14 mouse cellular contexts compared by ENCODE assay signal in the genomic region with DNA sequence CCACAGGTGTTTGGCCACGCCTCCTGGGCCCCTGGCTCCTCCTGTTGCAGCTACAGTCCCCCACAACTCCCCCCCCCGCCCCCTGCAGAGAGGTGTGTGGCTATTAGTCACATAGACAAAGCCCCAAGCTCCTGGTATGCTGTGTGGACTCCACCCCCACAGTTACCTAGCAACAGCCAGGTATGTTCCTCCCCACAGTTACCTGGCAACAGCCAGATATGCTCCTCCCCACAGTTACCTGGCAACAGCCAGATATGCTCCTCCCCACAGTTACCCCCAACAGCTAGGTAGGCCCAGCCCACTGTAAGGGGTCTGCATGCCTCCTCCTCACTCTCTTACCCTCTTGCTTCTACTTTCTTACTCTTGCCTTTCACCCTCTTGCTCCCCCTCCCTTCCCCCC. TPM values are rescaled to one million over a fixed set of nuclear protein-coding genes. Genes with fewer than 3 reads are reported as not detected.
A peak's percentile ranks its signal among the peaks of the same experiment; 100 is the strongest.
DNase-seq lines count a peak whose midpoint lies in the region; ATAC-seq and TF ChIP-seq lines count a peak whose summit lies in the region.
"Had no signal": no experiment of that assay in that cellular context is flagged by ENCODE, and none has a peak within 500 bp of the region (broad histone marks: within the 10 kb centered on the region; RNA-seq: fewer than 3 reads in every experiment).

No protein-coding gene starts in this region.

- 0% methylated on average over 2 of the region's 2 CpGs for WGBS in kidney, postnatal 0 days
- 20% methylated on average over 2 of the region's 2 CpGs for WGBS in hindbrain, postnatal 0 days
- 20% methylated on average over 1 of the region's 2 CpGs for WGBS in neural tube, embryonic 15.5 days

- no peak overlapping the region for H3K4me3 ChIP-seq in kidney, postnatal 0 days (replicated peaks; ENCODE audit: low read depth, low read length)
- no peak overlapping the region for H3K4me3 ChIP-seq in hindbrain, postnatal 0 days (ENCODE audit: low read length)
- no peak overlapping the region for H3K4me3 ChIP-seq in neural tube, embryonic 15.5 days (replicated peaks)
- H3K4me3 ChIP-seq: erythroblast, embryonic 14.5 days; heart, embryonic 10.5 days; limb, embryonic 12.5 days; megakaryocyte, embryonic 14.5 days had no signal

- H3K4me1 ChIP-seq in kidney, postnatal 0 days (replicated peaks; ENCODE audit: insufficient read depth, low read length): no peaks in the 10 kb centered on the region
- no peaks in the 10 kb centered on the region for H3K4me1 ChIP-seq in hindbrain, postnatal 0 days (ENCODE audit: insufficient read depth, low read length)
- H3K4me1 ChIP-seq in neural tube, embryonic 15.5 days: no peaks in the 10 kb centered on the region
- H3K4me1 ChIP-seq: megakaryocyte, embryonic 14.5 days had no signal

- no peaks in the 10 kb centered on the region for H3K36me3 ChIP-seq in kidney, postnatal 0 days (ENCODE audit: insufficient read depth, low read length)
- H3K36me3 ChIP-seq in hindbrain, postnatal 0 days (ENCODE audit: insufficient read depth, low read length): no peaks in the 10 kb centered on the region
- no peaks in the 10 kb centered on the region for H3K36me3 ChIP-seq in neural tube, embryonic 15.5 days
- H3K36me3 ChIP-seq: heart, embryonic 10.5 days; limb, embryonic 12.5 days had no signal

- no peaks in the 10 kb centered on the region for H3K27me3 ChIP-seq in kidney, postnatal 0 days (ENCODE audit: insufficient read depth, low read length)
- H3K27me3 ChIP-seq in hindbrain, postnatal 0 days (ENCODE audit: insufficient read depth, low read length): no peaks in the 10 kb centered on the region
- no peaks in the 10 kb centered on the region for H3K27me3 ChIP-seq in neural tube, embryonic 15.5 days (replicated peaks)
- H3K27me3 ChIP-seq: limb, embryonic 12.5 days had no signal

- H3K4me2 ChIP-seq in kidney, postnatal 0 days (ENCODE audit: low read length): no peak overlapping the region
- H3K4me2 ChIP-seq in hindbrain, postnatal 0 days (ENCODE audit: low read depth, low read length): no peak overlapping the region
- no peak overlapping the region for H3K4me2 ChIP-seq in neural tube, embryonic 15.5 days
- H3K4me2 ChIP-seq: limb, embryonic 12.5 days had no signal

- peak; percentile 46; the same call in 1 of the 2 replicates for ATAC-seq in kidney, postnatal 0 days (replicated peaks; ENCODE audit: low FRiP score, low read depth)
- peak; percentile 69 for ATAC-seq in hindbrain, postnatal 0 days
- ATAC-seq in neural tube, embryonic 15.5 days (ENCODE audit: low FRiP score): peak; percentile 35

- no peak for DNase-seq in kidney, postnatal 0 days (ENCODE audit: low spot score)
- DNase-seq in kidney, postnatal 36 days: no peak
- peak; percentile 43 for DNase-seq in embryo, embryonic 10 days (ENCODE audit: low spot score)
- peak; percentile 20 for DNase-seq in hindbrain, postnatal 0 days (ENCODE audit: low spot score)
- DNase-seq in gastrocnemius, adult 8-10 months (ENCODE audit: low spot score in 2 of 2): no peak
- no peak for DNase-seq in layer of hippocampus, adult 9-11 months
- DNase-seq in yolk sac, embryonic 10.5 days (ENCODE audit: low spot score): no peak
- DNase-seq: cerebellum, adult 2 months; kidney, adult 2 months had no signal

- no peaks in the 10 kb centered on the region for H3K9me3 ChIP-seq in kidney, postnatal 0 days (replicated peaks; ENCODE audit: low read length)
- H3K9me3 ChIP-seq in hindbrain, postnatal 0 days (ENCODE audit: low read length): no peaks in the 10 kb centered on the region
- H3K9me3 ChIP-seq in neural tube, embryonic 15.5 days (replicated peaks): no peaks in the 10 kb centered on the region
- H3K9me3 ChIP-seq: heart, embryonic 10.5 days; limb, embryonic 12.5 days; megakaryocyte, embryonic 14.5 days had no signal

- TF ChIP-seq CTCF in kidney, postnatal 0 days (IDR thresholded peaks at IDR 0.05; ENCODE audit: low read depth): no peak
- no peak for TF ChIP-seq CTCF in hindbrain, postnatal 0 days (IDR thresholded peaks at IDR 0.05; ENCODE audit: low read depth)

- no peak overlapping the region for H3K27ac ChIP-seq in kidney, postnatal 0 days
- no peak overlapping the region for H3K27ac ChIP-seq in hindbrain, postnatal 0 days
- H3K27ac ChIP-seq in neural tube, embryonic 15.5 days (replicated peaks): no peak overlapping the region
- H3K27ac ChIP-seq: heart, embryonic 10.5 days; limb, embryonic 12.5 days had no signal

- no peak overlapping the region for H3K9ac ChIP-seq in kidney, postnatal 0 days (ENCODE audit: low read depth, low read length)
- no peak overlapping the region for H3K9ac ChIP-seq in hindbrain, postnatal 0 days (replicated peaks; ENCODE audit: low read length)
- no peak overlapping the region for H3K9ac ChIP-seq in neural tube, embryonic 15.5 days (replicated peaks)
- H3K9ac ChIP-seq: limb, embryonic 12.5 days had no signal

RNA-seq across cellular contexts. Expression of a gene that starts 11.8 kb away (rescaled TPM):
- polyA plus RNA-seq in kidney, postnatal 0 days (2015; fragmentation: Nextera tagmentation; extraction: Ambion mirVana): 0.20 TPM in 1 of 2 replicates, not detected in the other
- total RNA-seq in hindbrain, postnatal 0 days (2014; rRNA removed): 30.8 and 34.2 TPM in 2 replicates
- polyA plus RNA-seq in hindbrain, postnatal 0 days (2015; fragmentation: Nextera tagmentation; extraction: Ambion mirVana): 22.6 and 25.8 TPM in 2 replicates
- 3.4 and 3.5 TPM in 2 replicates for polyA plus RNA-seq in neural tube, embryonic 15.5 days (2015; fragmentation: Nextera tagmentation; extraction: Ambion mirVana)
- 1 to 10 TPM; 1.1 to 2.8 (median 2.1) TPM for total RNA-seq in gastrocnemius, adult 8-10 months (2022)
- polyA plus RNA-seq: erythroblast, embryonic 14.5 days; heart, embryonic 10.5 days; limb, embryonic 12.5 days had no signal

RNA-seq across cellular contexts. Expression of a gene that starts 54.3 kb away (rescaled TPM):
- 4.7 and 5.2 TPM in 2 replicates for polyA plus RNA-seq in kidney, postnatal 0 days (2015; fragmentation: Nextera tagmentation; extraction: Ambion mirVana)
- total RNA-seq in hindbrain, postnatal 0 days (2014; rRNA removed): 17.9 and 21.9 TPM in 2 replicates
- polyA plus RNA-seq in hindbrain, postnatal 0 days (2015; fragmentation: Nextera tagmentation; extraction: Ambion mirVana): 9.4 and 9.8 TPM in 2 replicates
- polyA plus RNA-seq in neural tube, embryonic 15.5 days (2015; fragmentation: Nextera tagmentation; extraction: Ambion mirVana): 13.2 and 15.5 TPM in 2 replicates
- total RNA-seq in gastrocnemius, adult 8-10 months (2022): 100 to 1,000 TPM; 227 to 339 (median 265) TPM

Comparison
In these comparisons a context has a peak if more than half of its experiments do, and no peak if none do; other contexts are left out.
1. DNase-seq: peak in embryo, embryonic 10 days (single experiment) and hindbrain, postnatal 0 days (single experiment); none in kidney, postnatal 0 days (single experiment), kidney, postnatal 36 days (0 of 2), gastrocnemius, adult 8-10 months (0 of 2), layer of hippocampus, adult 9-11 months (single experiment) and yolk sac, embryonic 10.5 days (single experiment).
2. Peak in every context shown above with its lines, with median percentiles within 50 percentile points of each other: ATAC-seq.